Mouse (Mus musculus): ENCODE measurements around the gene 1700025G04Rik.

- TF ChIP-seq CTCF (IDR thresholded peaks at IDR 0.05; ENCODE audit: low read depth) (no peak), EP300 (IDR thresholded peaks at IDR 0.05; ENCODE audit: low read depth) (no peak)
These were observed 46.5 kb downstream of the 1700025G04Rik start for GRCm38 (mm10) chr1:152043453-152043852.

All from heart, postnatal 0 days (tissue).